Mouse (Mus musculus): ENCODE measurements at regions not wholly inside any gene's neighbourhood (a gene's known extent, or its start where the extent isn't known, plus 50 kb on each side); places are given as distances from the start of the nearest gene placed in this dataset.

DNA sequence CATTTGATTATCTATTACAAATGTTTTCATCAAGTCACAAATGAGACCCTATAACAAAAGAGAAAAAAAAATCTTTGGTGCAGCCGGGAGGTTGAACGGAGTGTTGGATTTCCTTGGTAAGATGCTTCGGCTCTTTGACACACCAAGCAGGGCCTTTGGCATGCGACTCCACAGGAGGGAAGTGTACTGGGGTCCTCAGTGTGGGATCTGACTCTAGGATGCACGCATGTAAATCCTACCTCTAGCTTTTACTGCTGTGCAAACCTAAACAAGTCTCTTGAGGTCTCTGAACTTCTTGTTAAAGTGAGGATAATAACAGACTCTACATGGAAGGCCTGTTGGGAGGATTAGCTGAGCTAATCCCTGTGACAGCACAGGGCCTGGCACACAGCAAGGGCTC lies 257.6 kb upstream of the Irx3 start:
- TF ChIP-seq CTCF (conservative IDR thresholded peaks at IDR 0.05; ENCODE audit: insufficient read depth, insufficient read length, low read depth, low read length) (no peak), POLR2A (IDR thresholded peaks at IDR 0.05; ENCODE audit: low read depth, low read length) (no peak)

All from kidney, adult 2 months (tissue).